Mouse (Mus musculus) kidney, postnatal 0 days (tissue): ENCODE data around the gene Inhba. TPM values are rescaled to one million over a fixed set of nuclear protein-coding genes. Genes with fewer than 3 reads are reported as not detected.

Experiments
- ATAC-seq: fragments of 200-750 bp; cut with Nextera tagmentation; replicated peaks from 2 replicates; pipeline ENCODE4 v1.8.0; 2017; ENCODE audit warnings: low read depth, moderate number of reproducible peaks, moderate TSS enrichment, moderate library complexity; ENCODE audit not compliant: low FRiP score
- DNase-seq: peaks from one replicate; pipeline ENCODE4 v3.0.0-alpha.2; 2016; ENCODE audit warnings: low spot score
- H3K27ac ChIP-seq: fragments of 300-500 bp; sonication (generic); 2 replicates; pipeline ENCODE4 v1.5.1; 2014; ENCODE audit warnings: mild to moderate bottlenecking
- H3K27me3 ChIP-seq: fragments of 300-500 bp; sonication (generic); 2 replicates; pipeline ENCODE4 v1.6.1; 2014; ENCODE audit warnings: low read length, mixed read lengths; ENCODE audit not compliant: insufficient read depth
- H3K36me3 ChIP-seq: fragments of 300-500 bp; sonication (generic); 2 replicates; pipeline ENCODE4 v1.6.1; 2014; ENCODE audit warnings: low read length, mixed read lengths; ENCODE audit not compliant: insufficient read depth
- H3K4me1 ChIP-seq: fragments of 300-500 bp; sonication (generic); replicated peaks from 2 replicates; pipeline ENCODE4 v1.6.1; 2014; ENCODE audit warnings: antibody characterized with exemption, low read length, mixed read lengths; ENCODE audit not compliant: insufficient read depth
- H3K4me2 ChIP-seq: fragments of 300-500 bp; sonication (generic); 2 replicates; pipeline ENCODE4 v1.6.1; 2014; ENCODE audit warnings: mild to moderate bottlenecking, low read length, moderate library complexity, mixed read lengths
- H3K4me3 ChIP-seq: fragments of 300-500 bp; sonication (generic); replicated peaks from 2 replicates; pipeline ENCODE4 v1.5.1; 2014; ENCODE audit warnings: low read depth, low read length
- H3K9ac ChIP-seq: fragments of 300-500 bp; sonication (generic); 2 replicates; pipeline ENCODE4 v1.6.1; 2014; ENCODE audit warnings: low read depth, low read length
- H3K9me3 ChIP-seq: fragments of 300-500 bp; sonication (generic); replicated peaks from 2 replicates; pipeline ENCODE4 v1.6.1; 2016; ENCODE audit warnings: low read length, inconsistent platforms, mixed read lengths
- CTCF ChIP-seq: IDR thresholded peaks from 2 replicates; pipeline ENCODE4 v1.5.1; 2016; ENCODE audit warnings: antibody characterized with exemption, low read depth, mild to moderate bottlenecking, moderate library complexity
- WGBS: fragments of 180-500 bp; shearing (Covaris S2); extraction: QIAGEN DNeasy Blood & Tissue Kit; methylation state at CpG from one replicate; pipeline ENCODE4 v1.1.7; 2014; 5-methylcytosine and 5-hydroxymethylcytosine counted together
- polyA plus RNA-seq: library from polyadenylated mRNA; unstranded; fragments of >200 nt; fragmentation: Nextera tagmentation; extraction: Ambion mirVana; gene quantifications from 2 replicates; pipeline ENCODE4 v1.2.1, GENCODE M21; 2015

The Inhba gene
- polyA plus RNA-seq, 1 experiment from 2014 or later, result 0.47 TPM

DNA sequence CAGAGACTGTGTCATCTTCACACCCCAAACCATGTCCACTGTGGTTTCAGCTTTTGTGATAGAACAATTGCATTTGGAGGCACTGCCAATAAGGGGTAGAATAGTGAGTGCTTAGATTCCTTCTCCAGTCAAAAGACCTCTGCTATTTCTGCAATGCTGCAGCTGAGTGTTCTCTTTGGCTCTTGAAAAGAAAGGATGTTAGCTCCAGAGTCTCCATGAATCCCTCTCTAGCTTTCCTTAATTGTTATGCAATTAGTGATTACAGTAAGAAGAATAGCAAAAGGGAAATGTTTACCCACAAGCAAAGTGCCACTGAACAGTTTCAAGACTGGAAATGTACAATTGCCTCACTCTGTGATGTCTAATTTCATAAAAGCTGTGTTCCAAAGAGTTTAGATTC is 20.8 kb downstream of the Inhba start:
- H3K9ac ChIP-seq, result no peak overlapping the region
- ATAC-seq, result no peak
- TF ChIP-seq CTCF, result no peak
- H3K4me2 ChIP-seq, result no peak overlapping the region
- no peak for DNase-seq
- H3K36me3 ChIP-seq, result no peaks in the 10 kb centered on the region
- H3K4me1 ChIP-seq, result no peaks in the 10 kb centered on the region
- no peaks in the 10 kb centered on the region for H3K27me3 ChIP-seq
- no peak overlapping the region for H3K4me3 ChIP-seq
- H3K9me3 ChIP-seq, result no peaks in the 10 kb centered on the region
- no peak overlapping the region for H3K27ac ChIP-seq

GRCm38 (mm10) chr13:16032935-16033592 is 21.4 kb downstream of the Inhba start:
- ATAC-seq (no peak), DNase-seq (no peak)
- TF ChIP-seq CTCF, result no peak
- H3K27me3 ChIP-seq, result no peaks in the 10 kb centered on the region
- H3K9me3 ChIP-seq, result no peaks in the 10 kb centered on the region
- no peaks in the 10 kb centered on the region for H3K4me1 ChIP-seq
- H3K4me2 ChIP-seq, result no peak overlapping the region
- no peak overlapping the region for H3K27ac ChIP-seq
- no peak overlapping the region for H3K9ac ChIP-seq
- 63% methylated on average over 6 of the region's 6 CpGs for WGBS
- no peak overlapping the region for H3K4me3 ChIP-seq
- H3K36me3 ChIP-seq, result no peaks in the 10 kb centered on the region

DNA sequence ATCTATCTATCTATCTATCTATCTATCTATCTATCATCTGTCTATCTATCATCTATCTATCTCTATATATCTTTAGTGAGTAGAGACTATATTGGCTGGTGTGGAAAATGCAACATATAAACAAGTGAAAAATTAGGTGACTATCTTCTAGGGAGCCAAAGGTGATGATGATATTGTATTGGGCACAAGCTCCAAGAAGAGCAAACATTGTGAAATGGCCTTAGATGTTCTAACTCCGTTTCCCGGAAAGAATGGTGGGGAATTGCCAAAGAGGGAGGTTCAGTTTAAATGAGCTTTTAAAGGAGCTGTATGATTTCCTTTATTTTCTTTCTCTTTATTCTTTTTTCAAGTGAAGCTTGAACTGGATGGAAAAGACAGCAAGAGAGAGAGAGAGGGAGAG is 57.4 kb downstream of the Inhba start:
- Histone ChIP-seq H3K36me3 (no peaks in the 10 kb centered on the region), H3K4me1 (no peaks in the 10 kb centered on the region), H3K4me2 (no peak overlapping the region), H3K9me3 (no peaks in the 10 kb centered on the region), H3K27me3 (no peaks in the 10 kb centered on the region), H3K9ac (no peak overlapping the region), H3K27ac (no peak overlapping the region), H3K4me3 (no peak overlapping the region)
- TF ChIP-seq CTCF, result no peak
- WGBS, result 88% methylated on average over 2 of the region's 2 CpGs
- no peak for ATAC-seq
- DNase-seq, result no peak

- Histone ChIP-seq H3K27me3 (no peaks in the 10 kb centered on the region), H3K4me2 (no peak overlapping the region), H3K9me3 (no peaks in the 10 kb centered on the region), H3K4me3 (no peak overlapping the region), H3K4me1 (no peaks in the 10 kb centered on the region), H3K36me3 (no peaks in the 10 kb centered on the region), H3K27ac (no peak overlapping the region), H3K9ac (no peak overlapping the region)
- 71% methylated on average over 5 of the region's 5 CpGs for WGBS
- no peak for TF ChIP-seq CTCF
- no peak for ATAC-seq
- no peak for DNase-seq
Observed at GRCm38 (mm10) chr13:16077276-16077675, 65.6 kb downstream of the Inhba start.

GRCm38 (mm10) chr13:16078216-16078731 is 66.6 kb downstream of the Inhba start:
- no peak for TF ChIP-seq CTCF
- H3K4me3 ChIP-seq, result no peak overlapping the region
- H3K9me3 ChIP-seq, result no peaks in the 10 kb centered on the region
- ATAC-seq (no peak), DNase-seq (no peak)
- H3K36me3 ChIP-seq, result no peaks in the 10 kb centered on the region
- H3K4me2 ChIP-seq, result no peak overlapping the region
- no peak overlapping the region for H3K27ac ChIP-seq
- no peaks in the 10 kb centered on the region for H3K27me3 ChIP-seq
- no peaks in the 10 kb centered on the region for H3K4me1 ChIP-seq
- 61% methylated on average over 7 of the region's 7 CpGs for WGBS
- no peak overlapping the region for H3K9ac ChIP-seq

DNA sequence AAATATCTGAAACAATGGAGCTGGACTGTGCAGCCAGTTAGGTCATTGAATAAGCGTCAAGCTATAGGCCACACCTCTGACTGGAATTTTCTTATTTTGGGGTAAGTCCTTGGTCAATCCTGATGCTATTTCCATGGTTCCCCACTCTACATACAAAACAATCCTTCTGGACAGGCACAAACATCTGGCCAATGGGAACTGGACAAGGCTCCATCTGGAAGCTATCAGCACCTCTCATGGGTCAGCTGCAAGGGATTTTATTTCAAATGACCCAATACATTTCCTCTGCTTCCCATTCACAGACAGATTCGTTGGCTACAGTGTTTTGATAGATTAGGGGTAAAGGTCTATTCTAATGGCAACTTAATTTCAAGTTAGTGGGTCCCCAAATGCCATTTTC is 68.6 kb downstream of the Inhba start:
- Histone ChIP-seq H3K4me2 (no peak overlapping the region), H3K4me1 (no peaks in the 10 kb centered on the region)

More for the DNA sequence above, 68.6 kb downstream of the Inhba start:
- no peak overlapping the region for H3K4me3 ChIP-seq
- no peaks in the 10 kb centered on the region for H3K36me3 ChIP-seq
- TF ChIP-seq CTCF, result no peak
- no peaks in the 10 kb centered on the region for H3K27me3 ChIP-seq
- DNase-seq (peak; percentile 8), ATAC-seq (no peak)
- no peaks in the 10 kb centered on the region for H3K9me3 ChIP-seq
- 48% methylated on average over 2 of the region's 2 CpGs for WGBS
- no peak overlapping the region for H3K9ac ChIP-seq
- H3K27ac ChIP-seq, result no peak overlapping the region
